Mouse (Mus musculus) CD8-positive naive resting alpha-beta T cell, adult 2 months (primary cell): ENCODE data around the gene BC004004.
"Not testable (repeated sequence)": the region's sequence is repeated elsewhere in the genome, so short reads cannot be mapped to it uniquely, and the experiment has no call there.

Experiments used
- DNase-seq, 2 experiments: peaks; one replicate each; pipeline ENCODE4 v3.0.0; 2022; ENCODE audit warnings: low read depth in 2 of 2, low spot score in 2 of 2

Gene BC004004

GRCm38 (mm10) chr17:29346496-29347125 lies 78.0 kb downstream of the BC004004 start:
- peak in 1 of 2 experiments; percentile 14 for DNase-seq

- DNase-seq: no peak
Measured at GRCm38 (mm10) chr17:29347126-29347644, 78.6 kb downstream of the BC004004 start.

- peak; percentile 89 to 95 for DNase-seq
Measured at GRCm38 (mm10) chr17:29347645-29348256, 79.2 kb downstream of the BC004004 start, which contains the start of gene Mtch1. Mtch1 (minus strand) TSS chr17:29347934.

- no peak for DNase-seq
Measured at GRCm38 (mm10) chr17:29348996-29349395, 80.4 kb downstream of the BC004004 start.

GRCm38 (mm10) chr17:29351056-29351455 lies 82.5 kb downstream of the BC004004 start:
- DNase-seq: not testable (repeated sequence)

- DNase-seq: no peak
Measured at GRCm38 (mm10) chr17:29355461-29355840, 86.9 kb downstream of the BC004004 start.

- no peak for DNase-seq
Measured at GRCm38 (mm10) chr17:29355841-29356478, 87.4 kb downstream of the BC004004 start.

GRCm38 (mm10) chr17:29356479-29356856 lies 87.9 kb downstream of the BC004004 start:
- no peak for DNase-seq

GRCm38 (mm10) chr17:29356882-29357281 lies 88.3 kb downstream of the BC004004 start:
- no peak for DNase-seq

GRCm38 (mm10) chr17:29358928-29359327 lies 90.3 kb downstream of the BC004004 start:
- DNase-seq: no peak

- DNase-seq: no peak
Measured at GRCm38 (mm10) chr17:29360761-29361221, 92.2 kb downstream of the BC004004 start, which contains the start of gene Fgd2. Fgd2 (plus strand) TSS chr17:29360914.

- DNase-seq: no peak
Measured at GRCm38 (mm10) chr17:29361982-29362691, 93.5 kb downstream of the BC004004 start.

- DNase-seq: no peak
Measured at GRCm38 (mm10) chr17:29363109-29363508, 94.5 kb downstream of the BC004004 start.
